In genomic region chr11:121156411-121156891, GRCm38 (mm10) we compare ENCODE assay signal across 8 mouse cellular contexts. TPM values are rescaled to one million over a fixed set of nuclear protein-coding genes. Genes with fewer than 3 reads are reported as not detected.
DNase-seq lines count a peak whose midpoint lies in the region; ATAC-seq and TF ChIP-seq lines count a peak whose summit lies in the region.

No protein-coding gene starts in this region.

- H3K9me3 ChIP-seq in hindbrain, postnatal 0 days (ENCODE audit: low read length), result no peaks in the 10 kb centered on the region
- H3K9me3 ChIP-seq in midbrain, embryonic 12.5 days, result no peaks in the 10 kb centered on the region

- peak overlapping the region; percentile 35 for H3K4me3 ChIP-seq in layer of hippocampus, adult 2 months
- H3K4me3 ChIP-seq in hindbrain, postnatal 0 days (ENCODE audit: low read length), result peak overlapping the region; percentile 38
- peak overlapping the region; percentile 40 for H3K4me3 ChIP-seq in midbrain, embryonic 12.5 days

- peak in 1 of 2 experiments; percentile 14 for DNase-seq in layer of hippocampus, adult 2 months (ENCODE audit: low spot score in 2 of 2)
- no peak for DNase-seq in layer of hippocampus, postnatal 25 days (ENCODE audit: extremely low spot score in 1 of 2, low spot score in 1 of 2)
- peak; percentile 61 to 68 for DNase-seq in cerebellum, adult 18-20 months
- peak; percentile 83 for DNase-seq in gastrocnemius, postnatal 10 days
- DNase-seq in hindbrain, postnatal 0 days (ENCODE audit: low spot score), result peak; percentile 76
- DNase-seq in left cerebral cortex, adult 11 months (ENCODE audit: low spot score), result no peak
- DNase-seq in spleen, postnatal 4 days (ENCODE audit: low spot score in 2 of 2), result no peak

- no peaks in the 10 kb centered on the region for H3K27me3 ChIP-seq in hindbrain, postnatal 0 days (ENCODE audit: insufficient read depth, low read length)
- peaks cover 39% of the 10 kb centered on the region for H3K27me3 ChIP-seq in midbrain, embryonic 12.5 days

- H3K36me3 ChIP-seq in hindbrain, postnatal 0 days (ENCODE audit: insufficient read depth, low read length), result no peaks in the 10 kb centered on the region
- H3K36me3 ChIP-seq in midbrain, embryonic 12.5 days, result no peaks in the 10 kb centered on the region

- H3K4me1 ChIP-seq in hindbrain, postnatal 0 days (ENCODE audit: insufficient read depth, low read length), result no peaks in the 10 kb centered on the region
- peaks cover 20% of the 10 kb centered on the region for H3K4me1 ChIP-seq in midbrain, embryonic 12.5 days

- H3K9ac ChIP-seq in hindbrain, postnatal 0 days (replicated peaks; ENCODE audit: low read length), result peak overlapping the region; percentile 22; the same call in 1 of the 2 replicates
- H3K9ac ChIP-seq in midbrain, embryonic 12.5 days (replicated peaks), result peak overlapping the region; percentile 34; the same call in 1 of the 2 replicates

- peak overlapping the region; percentile 65 for H3K4me2 ChIP-seq in hindbrain, postnatal 0 days (ENCODE audit: low read depth, low read length)
- peak overlapping the region; percentile 60 for H3K4me2 ChIP-seq in midbrain, embryonic 12.5 days (replicated peaks)

- no peak for TF ChIP-seq CTCF in layer of hippocampus, adult 2 months (conservative IDR thresholded peaks at IDR 0.05)
- TF ChIP-seq CTCF in hindbrain, postnatal 0 days (IDR thresholded peaks at IDR 0.05; ENCODE audit: low read depth), result no peak

- no peak overlapping the region for H3K27ac ChIP-seq in layer of hippocampus, adult 2 months
- no peak overlapping the region for H3K27ac ChIP-seq in hindbrain, postnatal 0 days
- H3K27ac ChIP-seq in midbrain, embryonic 12.5 days (replicated peaks), result no peak overlapping the region

- peak; percentile 62; the same call in 1 of the 2 replicates for ATAC-seq in hindbrain, postnatal 0 days
- ATAC-seq in midbrain, embryonic 12.5 days (ENCODE audit: low FRiP score, low read depth), result no peak

- 1% methylated on average over 45 of the region's 45 CpGs for WGBS in hindbrain, postnatal 0 days
- WGBS in midbrain, embryonic 12.5 days, result 2% methylated on average over 45 of the region's 45 CpGs

RNA-seq across cellular contexts. Expression of gene Uts2r, which starts 3.6 kb away (rescaled TPM):
- under 1 TPM in 1 of 2 experiments, not detected in 1; 0.27 TPM for total RNA-seq in layer of hippocampus, adult 2 months (2021)
- under 1 TPM; 0.25 to 0.35 TPM for total RNA-seq in layer of hippocampus, postnatal 25 days (2021)
- 1 to 10 TPM; 2.2 to 3.2 TPM for total RNA-seq in gastrocnemius, postnatal 10 days (2021)
- 0.16 and 2.1 TPM in 2 replicates for total RNA-seq in hindbrain, postnatal 0 days (2014; rRNA removed)
- polyA plus RNA-seq in hindbrain, postnatal 0 days (2015; fragmentation: Nextera tagmentation; extraction: Ambion mirVana), result 0.61 and 0.84 TPM in 2 replicates
- polyA plus RNA-seq in midbrain, embryonic 12.5 days (2016; fragmentation: Nextera tagmentation; extraction: Ambion mirVana), result 0.10 TPM in 1 of 2 replicates, not detected in the other

RNA-seq across cellular contexts. Expression of gene Tex19.1, which starts 10.5 kb away (rescaled TPM):
- not detected for total RNA-seq in layer of hippocampus, adult 2 months (2021)
- total RNA-seq in layer of hippocampus, postnatal 25 days (2021), result not detected
- total RNA-seq in gastrocnemius, postnatal 10 days (2021), result under 1 TPM in 1 of 2 experiments, not detected in 1; 0.14 TPM
- not detected in 2 replicates for total RNA-seq in hindbrain, postnatal 0 days (2014; rRNA removed)
- polyA plus RNA-seq in hindbrain, postnatal 0 days (2015; fragmentation: Nextera tagmentation; extraction: Ambion mirVana), result not detected in 2 replicates
- not detected in 2 replicates for polyA plus RNA-seq in midbrain, embryonic 12.5 days (2016; fragmentation: Nextera tagmentation; extraction: Ambion mirVana)

RNA-seq across cellular contexts. Expression of gene Tex19.2, which starts 38.0 kb away (rescaled TPM):
- total RNA-seq in layer of hippocampus, adult 2 months (2021), result not detected
- total RNA-seq in layer of hippocampus, postnatal 25 days (2021), result not detected
- total RNA-seq in gastrocnemius, postnatal 10 days (2021), result not detected
- not detected in 2 replicates for total RNA-seq in hindbrain, postnatal 0 days (2014; rRNA removed)
- not detected in 2 replicates for polyA plus RNA-seq in hindbrain, postnatal 0 days (2015; fragmentation: Nextera tagmentation; extraction: Ambion mirVana)
- polyA plus RNA-seq in midbrain, embryonic 12.5 days (2016; fragmentation: Nextera tagmentation; extraction: Ambion mirVana), result not detected in 2 replicates

RNA-seq across cellular contexts. Expression of gene Hexdc, which starts 47.8 kb away (rescaled TPM):
- total RNA-seq in layer of hippocampus, adult 2 months (2021), result 10 to 100 TPM; 19.3 to 26.3 TPM
- 10 to 100 TPM; 22.1 to 26.5 TPM for total RNA-seq in layer of hippocampus, postnatal 25 days (2021)
- total RNA-seq in gastrocnemius, postnatal 10 days (2021), result 10 to 100 TPM in 1 of 2 experiments, 1 to 10 TPM in 1; 8.6 to 10.3 TPM
- 80.2 and 89.6 TPM in 2 replicates for total RNA-seq in hindbrain, postnatal 0 days (2014; rRNA removed)
- 30.7 and 35.2 TPM in 2 replicates for polyA plus RNA-seq in hindbrain, postnatal 0 days (2015; fragmentation: Nextera tagmentation; extraction: Ambion mirVana)
- 11.6 and 11.9 TPM in 2 replicates for polyA plus RNA-seq in midbrain, embryonic 12.5 days (2016; fragmentation: Nextera tagmentation; extraction: Ambion mirVana)

RNA-seq across cellular contexts. Expression of gene Ogfod3, which starts 48.1 kb away (rescaled TPM):
- 1 to 10 TPM; 6.7 to 7.7 TPM for total RNA-seq in layer of hippocampus, adult 2 months (2021)
- total RNA-seq in layer of hippocampus, postnatal 25 days (2021), result 1 to 10 TPM; 7.1 to 7.3 TPM
- 10 to 100 TPM; 13.2 to 13.5 TPM for total RNA-seq in gastrocnemius, postnatal 10 days (2021)
- total RNA-seq in hindbrain, postnatal 0 days (2014; rRNA removed), result 16.7 and 20.1 TPM in 2 replicates
- 34.8 and 35.3 TPM in 2 replicates for polyA plus RNA-seq in hindbrain, postnatal 0 days (2015; fragmentation: Nextera tagmentation; extraction: Ambion mirVana)
- 17.3 and 18.5 TPM in 2 replicates for polyA plus RNA-seq in midbrain, embryonic 12.5 days (2016; fragmentation: Nextera tagmentation; extraction: Ambion mirVana)

Comparison
In these comparisons a context has a peak if more than half of its experiments do, and no peak if none do; other contexts are left out.
1. DNase-seq: peak in cerebellum, adult 18-20 months (2 of 2), gastrocnemius, postnatal 10 days (single experiment) and hindbrain, postnatal 0 days (single experiment); none in layer of hippocampus, postnatal 25 days (0 of 2), left cerebral cortex, adult 11 months (single experiment) and spleen, postnatal 4 days (0 of 2).
2. Peak in every context shown above with its lines, with median percentiles within 50 percentile points of each other: H3K4me3 ChIP-seq.